Mouse (Mus musculus): Measurements from ENCODE around the gene Ino80d. TPM values are rescaled to one million over a fixed set of nuclear protein-coding genes. Genes with fewer than 3 reads are reported as not detected.
A peak's percentile ranks its signal among the peaks of the same experiment; 100 is the strongest.

Ino80d gene
- polyA plus RNA-seq, 1 experiment from 2014 or later, result 7.8 TPM

DNA sequence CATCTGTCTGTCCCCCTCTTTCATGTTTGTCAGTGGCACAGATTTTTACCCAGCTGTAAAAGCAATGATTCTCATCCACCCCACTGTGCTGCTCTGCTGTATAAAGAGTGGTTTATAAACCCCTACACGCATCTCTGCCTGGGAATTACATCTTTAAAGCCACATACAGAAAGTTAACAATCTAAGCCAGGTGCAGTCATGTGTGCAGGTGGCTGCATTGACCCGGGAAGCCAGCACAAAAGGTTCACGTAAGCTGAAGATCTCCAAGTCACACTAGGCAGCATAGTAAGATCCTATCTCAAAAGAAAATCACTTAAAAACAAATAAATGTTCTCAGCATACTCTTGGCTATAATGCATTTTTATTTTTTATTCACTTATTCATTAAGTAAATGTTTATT lies 14.8 kb upstream of the Ino80d start:
- H3K27ac ChIP-seq (ENCODE audit: low read depth, low read length), result no peak overlapping the region
- H3K9ac ChIP-seq (ENCODE audit: low read length), result no peak overlapping the region
- H3K36me3 ChIP-seq (ENCODE audit: control insufficient read depth, insufficient read depth, low read length), result peaks cover 3% of the 10 kb centered on the region; the same call in 1 of the 2 replicates
- no peak overlapping the region for H3K4me3 ChIP-seq (ENCODE audit: low read depth, low read length)
- H3K27me3 ChIP-seq (ENCODE audit: control insufficient read depth, insufficient read depth, low read length), result no peaks in the 10 kb centered on the region
- H3K4me2 ChIP-seq, result peak overlapping the region; percentile 26; the same call in 1 of the 2 replicates
- WGBS, result 27% methylated on average over 3 of the region's 3 CpGs
- no peak for DNase-seq (ENCODE audit: low spot score, missing footprints)
- H3K9me3 ChIP-seq (ENCODE audit: control insufficient read depth, low read length), result no peaks in the 10 kb centered on the region
- H3K4me1 ChIP-seq (ENCODE audit: control insufficient read depth, insufficient read depth, low read length), result 0 out of 2 replicates have a peak, but pooled peaks cover 2% of the 10 kb centered on the region
- no peak for ATAC-seq (ENCODE audit: low FRiP score)

DNA sequence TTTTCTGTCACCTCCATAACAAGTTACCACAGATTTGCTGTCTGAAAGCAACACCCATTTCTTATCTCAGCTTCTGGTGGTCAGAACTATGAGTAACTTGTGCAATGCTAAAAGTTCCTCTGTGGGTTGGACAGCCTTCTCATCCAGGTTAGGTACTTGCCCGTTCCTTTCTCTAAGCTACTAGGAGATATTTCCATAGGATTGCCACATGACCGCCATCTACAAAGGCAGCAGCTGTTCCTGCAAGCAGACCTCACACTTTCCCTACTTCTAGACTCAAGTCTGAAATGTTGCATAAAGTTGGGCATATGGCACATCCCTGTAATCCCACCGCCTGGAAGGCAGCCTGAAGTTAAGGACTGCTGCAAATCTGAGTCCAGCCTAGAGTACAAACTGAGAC lies 11.7 kb upstream of the Ino80d start:
- no peak overlapping the region for H3K27ac ChIP-seq (ENCODE audit: low read depth, low read length)
- ATAC-seq (ENCODE audit: low FRiP score), result no peak
- H3K9me3 ChIP-seq (ENCODE audit: control insufficient read depth, low read length), result no peaks in the 10 kb centered on the region
- WGBS, result 95% methylated on average over 3 of the region's 3 CpGs
- DNase-seq (ENCODE audit: low spot score, missing footprints), result no peak
- no peak overlapping the region for H3K4me3 ChIP-seq (ENCODE audit: low read depth, low read length)
- H3K27me3 ChIP-seq (ENCODE audit: control insufficient read depth, insufficient read depth, low read length), result no peaks in the 10 kb centered on the region
- no peak overlapping the region for H3K9ac ChIP-seq (ENCODE audit: low read length)
- peaks cover 10% of the 10 kb centered on the region; the same call in 1 of the 2 replicates for H3K36me3 ChIP-seq (ENCODE audit: control insufficient read depth, insufficient read depth, low read length)
- H3K4me2 ChIP-seq, result no peak overlapping the region
- H3K4me1 ChIP-seq (ENCODE audit: control insufficient read depth, insufficient read depth, low read length), result 0 out of 2 replicates have a peak, but pooled peaks cover 2% of the 10 kb centered on the region

GRCm38 (mm10) chr1:63123823-63124450 lies 9.5 kb upstream of the Ino80d start:
- Histone ChIP-seq H3K27ac (ENCODE audit: low read depth, low read length) (no peak overlapping the region), H3K4me1 (ENCODE audit: control insufficient read depth, insufficient read depth, low read length) (0 out of 2 replicates have a peak, but pooled peaks cover 2% of the 10 kb centered on the region), H3K4me2 (no peak overlapping the region), H3K9ac (ENCODE audit: low read length) (no peak overlapping the region), H3K36me3 (ENCODE audit: control insufficient read depth, insufficient read depth, low read length) (peaks cover 14% of the 10 kb centered on the region; the same call in 1 of the 2 replicates), H3K4me3 (ENCODE audit: low read depth, low read length) (no peak overlapping the region), H3K9me3 (ENCODE audit: control insufficient read depth, low read length) (no peaks in the 10 kb centered on the region), H3K27me3 (ENCODE audit: control insufficient read depth, insufficient read depth, low read length) (no peaks in the 10 kb centered on the region)
- WGBS, result 95% methylated on average over 6 of the region's 6 CpGs
- ATAC-seq (ENCODE audit: low FRiP score) (no peak), DNase-seq (ENCODE audit: low spot score, missing footprints) (no peak)

- ATAC-seq (ENCODE audit: low FRiP score), result no peak
- 90% methylated on average over 6 of the region's 6 CpGs for WGBS
Observed at GRCm38 (mm10) chr1:63122005-63122404, 7.5 kb upstream of the Ino80d start.

GRCm38 (mm10) chr1:63120382-63120781 lies 5.9 kb upstream of the Ino80d start:
- no peak overlapping the region for H3K4me2 ChIP-seq
- H3K4me1 ChIP-seq (ENCODE audit: control insufficient read depth, insufficient read depth, low read length), result peaks cover 8% of the 10 kb centered on the region
- peaks cover 14% of the 10 kb centered on the region; the same call in 1 of the 2 replicates for H3K36me3 ChIP-seq (ENCODE audit: control insufficient read depth, insufficient read depth, low read length)
- ATAC-seq (ENCODE audit: low FRiP score) (no peak), DNase-seq (ENCODE audit: low spot score, missing footprints) (no peak)
- no peak overlapping the region for H3K4me3 ChIP-seq (ENCODE audit: low read depth, low read length)
- H3K9me3 ChIP-seq (ENCODE audit: control insufficient read depth, low read length), result no peaks in the 10 kb centered on the region
- 93% methylated on average over 2 of the region's 2 CpGs for WGBS
- no peak overlapping the region for H3K9ac ChIP-seq (ENCODE audit: low read length)
- H3K27ac ChIP-seq (ENCODE audit: low read depth, low read length), result no peak overlapping the region
- no peaks in the 10 kb centered on the region for H3K27me3 ChIP-seq (ENCODE audit: control insufficient read depth, insufficient read depth, low read length)

More at GRCm38 (mm10) chr1:63122005-63122404, 7.5 kb upstream of the Ino80d start:
- H3K4me3 ChIP-seq (ENCODE audit: low read depth, low read length), result no peak overlapping the region
- DNase-seq (ENCODE audit: low spot score, missing footprints), result no peak
- no peaks in the 10 kb centered on the region for H3K4me1 ChIP-seq (ENCODE audit: control insufficient read depth, insufficient read depth, low read length)
- no peaks in the 10 kb centered on the region for H3K27me3 ChIP-seq (ENCODE audit: control insufficient read depth, insufficient read depth, low read length)
- H3K36me3 ChIP-seq (ENCODE audit: control insufficient read depth, insufficient read depth, low read length), result peaks cover 14% of the 10 kb centered on the region; the same call in 1 of the 2 replicates
- H3K9ac ChIP-seq (ENCODE audit: low read length), result no peak overlapping the region
- no peak overlapping the region for H3K27ac ChIP-seq (ENCODE audit: low read depth, low read length)
- no peak overlapping the region for H3K4me2 ChIP-seq
- H3K9me3 ChIP-seq (ENCODE audit: control insufficient read depth, low read length), result no peaks in the 10 kb centered on the region

- WGBS, result 97% methylated on average over 4 of the region's 4 CpGs
- no peak overlapping the region for H3K9ac ChIP-seq (ENCODE audit: low read length)
- ATAC-seq (ENCODE audit: low FRiP score) (no peak), DNase-seq (ENCODE audit: low spot score, missing footprints) (no peak)
- peaks cover 9% of the 10 kb centered on the region for H3K4me1 ChIP-seq (ENCODE audit: control insufficient read depth, insufficient read depth, low read length)
- H3K36me3 ChIP-seq (ENCODE audit: control insufficient read depth, insufficient read depth, low read length), result peaks cover 14% of the 10 kb centered on the region; the same call in 1 of the 2 replicates
- no peak overlapping the region for H3K4me3 ChIP-seq (ENCODE audit: low read depth, low read length)
- no peaks in the 10 kb centered on the region for H3K27me3 ChIP-seq (ENCODE audit: control insufficient read depth, insufficient read depth, low read length)
- no peak overlapping the region for H3K27ac ChIP-seq (ENCODE audit: low read depth, low read length)
- no peak overlapping the region for H3K4me2 ChIP-seq
- no peaks in the 10 kb centered on the region for H3K9me3 ChIP-seq (ENCODE audit: control insufficient read depth, low read length)
Observed at GRCm38 (mm10) chr1:63119675-63120074, 5.2 kb upstream of the Ino80d start.

- Histone ChIP-seq H3K4me1 (ENCODE audit: control insufficient read depth, insufficient read depth, low read length) (peaks cover 15% of the 10 kb centered on the region), H3K4me2 (peak overlapping the region; percentile 69), H3K27ac (ENCODE audit: low read depth, low read length) (no peak overlapping the region; the same call in 1 of the 2 replicates), H3K36me3 (ENCODE audit: control insufficient read depth, insufficient read depth, low read length) (peaks cover 3% of the 10 kb centered on the region; the same call in 1 of the 2 replicates), H3K27me3 (ENCODE audit: control insufficient read depth, insufficient read depth, low read length) (no peaks in the 10 kb centered on the region), H3K9ac (ENCODE audit: low read length) (peak overlapping the region; percentile 100; the same call in 1 of the 2 replicates), H3K9me3 (ENCODE audit: control insufficient read depth, low read length) (no peaks in the 10 kb centered on the region), H3K4me3 (ENCODE audit: low read depth, low read length) (peak overlapping the region; percentile 97)
- no peak for DNase-seq (ENCODE audit: low spot score, missing footprints)
- 67% methylated on average over 3 of the region's 3 CpGs for WGBS
- ATAC-seq (ENCODE audit: low FRiP score), result no peak
Observed at GRCm38 (mm10) chr1:63115540-63115939, 1.1 kb upstream of the Ino80d start.

DNA sequence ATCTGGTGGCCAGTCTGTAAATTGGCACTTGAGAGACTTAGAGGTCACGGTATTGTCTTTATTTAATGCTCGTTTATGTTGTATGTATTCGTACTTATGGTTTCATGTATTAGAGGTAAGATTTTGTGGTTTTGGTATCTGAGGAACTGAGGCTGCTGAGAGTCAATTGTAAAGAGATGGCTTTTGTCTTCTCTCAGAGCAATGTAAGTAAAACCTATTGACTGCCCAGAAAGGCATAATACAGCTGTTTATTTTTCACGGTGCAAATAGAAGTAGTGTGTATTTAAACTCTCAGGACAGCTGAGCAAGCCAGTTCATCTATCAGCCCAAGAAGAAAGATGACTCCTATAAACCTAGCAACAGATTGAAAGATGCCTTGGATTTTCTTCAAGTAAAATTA lies 629 bp upstream of the Ino80d start:
- DNase-seq (ENCODE audit: low spot score, missing footprints) (peak; percentile 83), ATAC-seq (ENCODE audit: low FRiP score) (no peak)
- peak overlapping the region; percentile 100 for H3K9ac ChIP-seq (ENCODE audit: low read length)
- no peaks in the 10 kb centered on the region for H3K27me3 ChIP-seq (ENCODE audit: control insufficient read depth, insufficient read depth, low read length)
- peaks cover 3% of the 10 kb centered on the region; the same call in 1 of the 2 replicates for H3K36me3 ChIP-seq (ENCODE audit: control insufficient read depth, insufficient read depth, low read length)
- peak overlapping the region; percentile 69 for H3K4me2 ChIP-seq
- peak overlapping the region; percentile 90 for H3K27ac ChIP-seq (ENCODE audit: low read depth, low read length)
- H3K9me3 ChIP-seq (ENCODE audit: control insufficient read depth, low read length), result no peaks in the 10 kb centered on the region
- peak overlapping the region; percentile 97 for H3K4me3 ChIP-seq (ENCODE audit: low read depth, low read length)
- H3K4me1 ChIP-seq (ENCODE audit: control insufficient read depth, insufficient read depth, low read length), result peaks cover 17% of the 10 kb centered on the region
- 33% methylated on average over 4 of the region's 4 CpGs for WGBS

All from midbrain, embryonic 11.5 days (tissue).